Mouse (Mus musculus) embryo, embryonic 9.5 days (tissue): ENCODE measurements around the gene Nova2.

ENCODE experiments used
- DNase-seq: peaks from one replicate; pipeline ENCODE4 v3.0.0-alpha.2; 2017; ENCODE audit errors: extremely low spot score

Gene Nova2

GRCm38 (mm10) chr7:18923711-18924191 lies 1.9 kb upstream of the Nova2 start:
- DNase-seq, result peak; percentile 37

DNA sequence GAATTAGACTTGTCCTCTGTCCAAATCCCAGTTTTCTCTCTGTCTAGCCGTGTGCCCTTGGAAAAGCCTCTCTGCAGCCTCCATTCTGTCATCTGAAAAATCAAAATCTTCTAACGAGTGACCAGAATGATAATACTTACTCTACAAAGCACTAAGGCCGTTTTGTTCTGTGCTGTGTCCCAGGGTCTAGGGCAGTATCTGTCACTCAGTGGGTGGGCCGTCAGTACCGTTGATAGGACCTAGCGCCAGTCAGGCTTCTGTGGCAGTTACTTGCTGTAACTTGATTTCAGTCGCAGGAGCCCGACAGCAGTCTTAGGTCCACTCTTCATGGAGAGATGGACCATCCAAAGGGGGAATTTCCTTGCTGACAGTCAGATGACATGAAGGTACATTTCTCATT lies 1.4 kb upstream of the Nova2 start:
- no peak for DNase-seq

GRCm38 (mm10) chr7:18926041-18926790 lies 528 bp downstream of the Nova2 start:
- DNase-seq, result peak; percentile 45

DNA sequence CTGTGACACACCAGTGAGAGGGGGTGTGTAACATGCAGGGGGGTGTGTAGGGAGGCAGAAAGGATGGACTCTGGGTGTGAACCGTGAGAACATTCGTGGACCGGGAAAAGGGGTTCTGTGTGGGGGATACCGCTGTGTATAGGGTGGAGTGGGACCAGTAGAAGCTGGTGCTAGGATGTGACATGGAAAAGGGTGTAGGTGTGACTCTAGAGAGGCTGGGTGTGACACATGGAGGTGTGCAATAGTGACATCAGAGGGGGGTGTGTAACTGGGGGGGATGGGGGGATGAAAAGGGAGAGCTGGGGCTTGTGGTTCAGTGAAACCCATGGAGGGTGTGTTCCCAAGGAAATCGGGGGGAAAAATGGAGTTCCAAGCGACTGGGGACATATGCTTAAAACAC lies 1.2 kb downstream of the Nova2 start:
- no peak for DNase-seq

GRCm38 (mm10) chr7:18927759-18928158 lies 2.1 kb downstream of the Nova2 start:
- DNase-seq, result no peak

DNA sequence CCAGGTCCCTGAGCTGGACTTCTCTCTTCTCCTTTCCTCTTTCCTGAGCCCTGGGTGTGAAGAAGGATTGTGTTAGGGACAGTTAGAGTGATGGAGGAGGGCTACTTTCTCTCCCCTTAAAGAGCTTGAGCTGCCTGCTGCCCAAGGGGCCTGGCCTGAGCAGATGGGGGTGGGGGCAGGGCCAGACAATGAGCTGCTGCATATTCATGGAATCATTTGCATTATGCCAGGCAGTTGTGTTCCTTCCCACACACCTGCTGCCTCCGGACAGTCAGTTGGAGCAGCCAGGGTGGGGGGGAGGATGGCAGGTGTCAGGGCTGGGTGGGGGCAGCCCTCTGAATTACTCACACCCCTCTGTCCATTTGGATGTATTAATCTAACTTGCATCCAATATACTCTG lies 16.7 kb downstream of the Nova2 start:
- DNase-seq, result no peak

- no peak for DNase-seq
These were observed 17.1 kb downstream of the Nova2 start for GRCm38 (mm10) chr7:18942815-18943214.

DNA sequence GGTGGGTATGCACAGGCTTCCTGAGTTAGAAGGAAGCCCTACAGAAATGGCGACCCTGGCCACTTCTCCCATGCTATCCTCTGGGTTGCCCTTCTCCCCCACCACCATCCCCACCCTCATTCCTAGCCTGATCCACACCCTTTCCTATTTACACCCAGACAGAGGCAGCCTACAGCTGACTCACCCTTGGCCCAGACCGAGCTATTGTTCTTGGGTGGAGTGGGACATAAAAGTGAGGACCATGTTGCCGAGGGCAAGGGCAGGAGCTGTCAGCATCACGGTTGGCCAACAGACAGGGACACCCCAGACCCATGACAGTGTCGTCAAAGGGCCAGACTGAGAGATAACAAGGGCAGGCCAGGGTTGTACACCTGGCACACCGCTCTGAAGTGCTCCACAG lies 22.5 kb downstream of the Nova2 start:
- DNase-seq, result no peak

DNA sequence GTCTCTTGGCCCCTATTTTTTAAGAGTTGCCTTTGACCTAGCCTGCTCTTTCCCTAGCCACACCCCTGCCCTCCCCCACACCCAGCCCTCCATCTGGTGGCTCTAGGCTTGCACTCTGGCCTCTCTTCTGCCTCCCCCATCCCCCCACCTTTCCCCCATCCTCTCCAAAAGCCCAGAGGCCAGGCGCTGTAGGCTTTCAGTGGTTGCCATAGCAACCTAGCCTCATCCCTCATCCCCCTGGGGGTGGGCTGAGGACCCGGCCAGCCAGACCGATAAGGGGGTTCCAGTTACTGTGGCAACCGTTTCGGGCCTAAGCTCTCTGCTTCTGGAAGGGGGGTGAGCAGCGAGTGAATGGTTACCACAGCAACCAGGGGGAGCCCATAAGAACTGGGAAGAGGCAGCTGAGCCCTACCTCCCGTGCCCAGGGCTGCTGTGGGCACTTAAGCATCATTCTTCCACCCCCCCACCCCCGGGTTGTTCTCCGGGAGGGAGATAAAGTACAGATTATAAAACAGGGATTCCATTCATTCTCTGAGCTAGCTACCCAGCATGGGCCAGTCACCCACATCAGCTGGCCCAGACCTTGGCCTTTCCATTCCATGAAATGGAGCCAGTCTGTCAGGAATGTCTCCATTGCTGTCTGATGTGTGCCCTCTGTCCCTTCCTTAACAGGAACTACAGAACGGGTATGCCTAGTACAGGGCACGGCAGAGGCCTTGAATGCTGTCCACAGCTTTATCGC lies 24.3 kb downstream of the Nova2 start:
- DNase-seq, result peak; percentile 74

- peak; percentile 59 for DNase-seq
These were observed 25.0 kb downstream of the Nova2 start for GRCm38 (mm10) chr7:18950523-18951315.

DNA sequence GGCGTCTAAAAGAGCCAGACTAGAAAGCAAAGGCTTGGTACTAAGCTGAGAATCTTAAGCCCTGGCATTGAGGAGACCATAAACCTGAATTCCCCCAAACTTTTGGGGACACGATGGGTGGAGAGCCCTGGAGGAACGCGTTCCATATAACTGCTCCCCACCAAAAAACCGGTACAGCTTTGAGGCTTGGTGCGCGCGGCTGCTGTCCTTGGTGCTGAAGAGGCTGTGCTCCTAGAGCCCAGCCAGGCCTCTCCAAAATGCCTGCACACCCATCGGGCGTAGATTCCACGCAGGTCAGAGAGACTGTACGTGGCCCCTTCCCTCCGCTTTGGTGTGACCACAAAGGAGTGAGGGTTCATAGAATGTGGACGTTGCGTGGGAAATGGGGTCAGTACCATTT lies 25.7 kb downstream of the Nova2 start:
- peak; percentile 61 for DNase-seq

- DNase-seq, result peak; percentile 66
These were observed 32.1 kb downstream of the Nova2 start for GRCm38 (mm10) chr7:18957569-18958383.

- no peak for DNase-seq
These were observed 32.7 kb downstream of the Nova2 start for GRCm38 (mm10) chr7:18958384-18958766.

GRCm38 (mm10) chr7:18959446-18959845 lies 33.8 kb downstream of the Nova2 start:
- no peak for DNase-seq

DNA sequence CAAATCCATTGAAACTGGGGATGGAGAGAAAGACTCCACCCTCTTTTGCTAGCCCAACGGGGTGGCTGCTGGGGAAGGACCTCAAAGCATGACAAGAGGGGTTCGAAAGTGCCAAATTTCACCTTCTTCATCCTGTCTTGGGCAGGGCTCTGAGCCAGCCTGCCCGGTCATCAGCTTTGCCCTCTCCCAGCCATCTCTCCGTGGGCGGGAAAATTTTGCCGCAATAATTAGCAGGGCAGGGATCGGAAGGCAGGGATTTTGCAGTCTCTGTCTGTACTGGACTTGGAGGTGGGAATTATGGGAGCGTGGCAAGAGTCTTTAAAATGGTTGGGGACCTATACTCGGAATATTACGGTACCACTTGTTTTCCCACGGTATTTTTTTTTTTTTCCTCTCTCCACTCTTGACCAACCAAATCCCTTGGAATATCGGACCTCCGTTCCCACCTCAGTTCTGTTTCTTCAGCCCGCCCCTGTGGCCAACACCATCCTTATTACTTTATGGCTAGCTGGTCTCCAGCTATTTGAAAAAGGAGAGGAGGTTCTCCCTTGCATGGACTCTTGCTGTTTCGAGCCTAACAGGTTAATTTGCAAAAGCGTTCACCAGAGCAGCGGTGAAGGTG lies 36.6 kb downstream of the Nova2 start:
- DNase-seq, result peak; percentile 66

GRCm38 (mm10) chr7:18962795-18963194 lies 37.1 kb downstream of the Nova2 start:
- no peak for DNase-seq

DNA sequence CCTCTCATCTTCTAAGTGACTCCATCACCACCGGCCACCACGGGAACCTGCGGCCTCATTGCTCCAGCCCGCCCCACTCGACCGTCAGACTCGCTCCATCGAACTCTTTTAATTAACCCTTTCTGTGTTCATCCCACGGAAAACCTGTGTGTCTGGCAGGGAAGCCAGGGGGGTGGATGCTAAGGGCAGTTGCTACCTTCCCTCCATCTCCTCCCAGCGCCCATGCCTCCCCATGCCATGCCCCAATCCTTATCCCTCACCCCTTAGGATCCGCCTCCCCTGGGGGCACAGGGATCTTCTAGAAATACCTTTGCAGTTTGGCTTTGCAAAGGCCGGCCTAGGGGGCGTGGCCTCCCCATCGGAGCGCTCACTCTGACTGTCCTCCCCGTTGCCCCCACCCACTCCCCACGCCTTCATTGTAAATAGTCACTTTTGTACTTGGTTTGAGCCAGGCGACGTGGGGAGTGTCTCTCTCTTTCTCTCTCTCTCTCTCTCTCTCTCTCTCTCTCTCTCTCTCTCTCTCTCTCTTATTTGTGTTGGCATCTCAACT lies 37.7 kb downstream of the Nova2 start:
- DNase-seq, result no peak

- DNase-seq, result no peak
These were observed 39.6 kb downstream of the Nova2 start for GRCm38 (mm10) chr7:18965312-18965711.

GRCm38 (mm10) chr7:18967603-18968002 lies 41.9 kb downstream of the Nova2 start:
- DNase-seq, result no peak

- DNase-seq, result no peak
These were observed 45.3 kb downstream of the Nova2 start for GRCm38 (mm10) chr7:18970956-18971355.

GRCm38 (mm10) chr7:18978381-18978780 lies 52.7 kb downstream of the Nova2 start:
- DNase-seq, result no peak
